Comparison of ENCODE assay signal across 10 mouse cellular contexts in the genomic region with DNA sequence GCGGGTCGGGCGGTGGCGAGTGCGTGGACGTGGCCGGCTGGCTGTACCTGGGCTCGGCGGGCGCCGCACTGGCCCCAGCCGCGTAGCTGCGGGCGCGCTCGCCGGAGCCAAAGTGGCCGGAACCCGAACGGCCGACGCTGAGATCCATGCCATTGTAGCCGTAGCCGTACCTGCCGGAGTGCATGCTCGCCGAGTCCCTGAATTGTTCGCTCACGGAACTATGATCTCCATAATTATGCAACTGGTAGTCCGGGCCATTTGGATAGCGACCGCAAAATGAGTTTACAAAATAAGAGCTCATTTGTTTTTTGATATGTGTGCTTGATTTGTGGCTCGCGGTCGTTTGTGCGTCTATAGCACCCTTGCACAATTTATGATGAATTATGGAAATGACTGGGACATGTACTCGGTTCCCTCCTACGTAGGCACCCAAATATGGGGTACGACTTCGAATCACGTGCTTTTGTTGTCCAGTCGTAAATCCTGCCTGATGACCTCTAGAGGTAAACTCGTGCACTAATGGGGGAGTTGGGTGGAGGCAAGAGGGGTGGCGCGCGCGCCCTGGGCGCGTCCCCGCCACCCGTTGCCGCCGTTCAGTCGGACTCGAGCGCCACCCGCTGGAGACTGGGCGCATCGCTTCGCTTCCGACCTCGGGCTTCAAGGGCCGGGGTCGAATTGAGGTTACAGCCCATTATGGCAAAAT. TPM values are rescaled to one million over a fixed set of nuclear protein-coding genes. Genes with fewer than 3 reads are reported as not detected.
DNase-seq lines count a peak whose midpoint lies in the region; ATAC-seq lines count a peak whose summit lies in the region.
"Had no signal": no experiment of that assay in that cellular context is flagged by ENCODE, and none has a peak within 500 bp of the region (broad histone marks: within the 10 kb centered on the region; RNA-seq: fewer than 3 reads in every experiment).

Gene Hoxa5, minus strand, starts transcription at position 538 of the 703 bp plus-strand sequence.

- H3K36me3 ChIP-seq in forebrain, embryonic 14.5 days (ENCODE audit: control insufficient read depth, insufficient read depth, low read length), result no peaks in the 10 kb centered on the region
- H3K36me3 ChIP-seq in limb, embryonic 12.5 days, result peaks cover 48% of the 10 kb centered on the region
- H3K36me3 ChIP-seq in midbrain, embryonic 13.5 days, result no peaks in the 10 kb centered on the region

- H3K4me3 ChIP-seq in forebrain, embryonic 14.5 days (ENCODE audit: low read depth, low read length), result 0 out of 2 replicates have a peak within 1 kb of the TSS, but pooled peaks have one; percentile 2
- peak within 1 kb of the TSS; percentile 50 for H3K4me3 ChIP-seq in limb, embryonic 12.5 days (replicated peaks)
- peak within 1 kb of the TSS; percentile 14; the same call in 1 of the 2 replicates for H3K4me3 ChIP-seq in midbrain, embryonic 13.5 days (replicated peaks)

- DNase-seq in retina, embryonic 14.5 days (ENCODE audit: low spot score), result peak; percentile 73
- no peak for DNase-seq in retina, postnatal 1 day
- DNase-seq in forebrain, embryonic 14.5 days (ENCODE audit: low spot score), result no peak
- no peak for DNase-seq in right cerebral cortex, postnatal 25 days
- DNase-seq in left cerebral cortex, postnatal 10 days (ENCODE audit: extremely low spot score in 1 of 2, low spot score in 2 of 2), result no peak

- peaks cover 99% of the 10 kb centered on the region for H3K27me3 ChIP-seq in forebrain, embryonic 14.5 days (replicated peaks; ENCODE audit: control insufficient read depth, insufficient read depth, low read length)
- peaks cover 34% of the 10 kb centered on the region for H3K27me3 ChIP-seq in limb, embryonic 12.5 days
- peaks cover 100% of the 10 kb centered on the region for H3K27me3 ChIP-seq in midbrain, embryonic 13.5 days
- H3K27me3 ChIP-seq: CH12.LX had no signal

- H3K27ac ChIP-seq in forebrain, embryonic 14.5 days (ENCODE audit: low read depth, low read length), result no peak within 1 kb of the TSS
- peak within 1 kb of the TSS; percentile 67 for H3K27ac ChIP-seq in limb, embryonic 12.5 days
- no peak within 1 kb of the TSS for H3K27ac ChIP-seq in midbrain, embryonic 13.5 days

- intact Hi-C loops in left cerebral cortex, postnatal 10 days (cut with DNase I), result no loop called here

- WGBS in forebrain, embryonic 14.5 days, result under 1% methylated on average over 63 of the region's 65 CpGs
- 1% methylated on average over 65 of the region's 65 CpGs for WGBS in limb, embryonic 12.5 days
- WGBS in midbrain, embryonic 13.5 days, result under 1% methylated on average over 65 of the region's 65 CpGs

- H3K9me3 ChIP-seq in forebrain, embryonic 14.5 days (replicated peaks; ENCODE audit: control insufficient read depth, low read length), result no peaks in the 10 kb centered on the region
- H3K9me3 ChIP-seq in limb, embryonic 12.5 days, result no peaks in the 10 kb centered on the region
- H3K9me3 ChIP-seq in midbrain, embryonic 13.5 days, result no peaks in the 10 kb centered on the region

- ATAC-seq in forebrain, embryonic 14.5 days, result no peak
- ATAC-seq in hematopoietic stem cell, adult 5-6 weeks (replicated peaks in 1 of 2; ENCODE audit: insufficient read depth in 1 of 2, low FRiP score in 2 of 2, low TSS enrichment in 1 of 2, low read depth in 1 of 2, poor library complexity in 2 of 2, severe bottlenecking in 2 of 2), result peak in 1 of 2 experiments; percentile 18; a peak in 1 of 4 replicates
- ATAC-seq in limb, embryonic 12.5 days (ENCODE audit: insufficient number of reproducible peaks, insufficient read depth, low FRiP score, low TSS enrichment, low read depth), result no peak
- ATAC-seq in midbrain, embryonic 13.5 days, result no peak

- no peaks in the 10 kb centered on the region for H3K4me1 ChIP-seq in forebrain, embryonic 14.5 days (ENCODE audit: control insufficient read depth, insufficient read depth, low read length)
- H3K4me1 ChIP-seq in limb, embryonic 12.5 days (replicated peaks), result peaks cover 90% of the 10 kb centered on the region
- H3K4me1 ChIP-seq in midbrain, embryonic 13.5 days (replicated peaks), result peaks cover 15% of the 10 kb centered on the region

- H3K9ac ChIP-seq in forebrain, embryonic 14.5 days (ENCODE audit: low read length), result no peak within 1 kb of the TSS
- H3K9ac ChIP-seq in limb, embryonic 12.5 days (replicated peaks), result peak within 1 kb of the TSS; percentile 80
- no peak within 1 kb of the TSS for H3K9ac ChIP-seq in midbrain, embryonic 13.5 days (replicated peaks)

- peak within 1 kb of the TSS; percentile 20; the same call in 1 of the 2 replicates for H3K4me2 ChIP-seq in forebrain, embryonic 14.5 days (ENCODE audit: low read length)
- H3K4me2 ChIP-seq in limb, embryonic 12.5 days, result peak within 1 kb of the TSS; percentile 96
- H3K4me2 ChIP-seq in midbrain, embryonic 13.5 days (replicated peaks), result peak within 1 kb of the TSS; percentile 29

RNA-seq across cellular contexts. Expression of gene Hoxa5, which starts in this region (rescaled TPM):
- polyA plus RNA-seq in forebrain, embryonic 14.5 days (2014; fragmentation: Nextera tagmentation; extraction: Ambion mirVana), result 0.26 TPM in 1 of 2 replicates, not detected in the other
- 9.4 and 10.6 TPM in 2 replicates for total RNA-seq in hematopoietic stem cell, adult 5-6 weeks (2017)
- 8.2 and 9.2 TPM in 2 replicates for polyA plus RNA-seq in limb, embryonic 12.5 days (2016; fragmentation: Nextera tagmentation; extraction: Ambion mirVana)
- 0.08 and 0.17 TPM in 2 replicates for polyA plus RNA-seq in midbrain, embryonic 13.5 days (2015; fragmentation: Nextera tagmentation; extraction: Ambion mirVana)
- not detected for total RNA-seq in left cerebral cortex, postnatal 10 days (2021)
- total RNA-seq: layer of hippocampus, postnatal 25 days had no signal

Comparison
In these comparisons a context has a peak if more than half of its experiments do, and no peak if none do; other contexts are left out.
1. H3K4me2 ChIP-seq: peak in every context shown above with its lines; median percentile 96 in limb, embryonic 12.5 days; 29 in midbrain, embryonic 13.5 days; 20 in forebrain, embryonic 14.5 days.